Comparison of ENCODE assay signal across 19 mouse cellular contexts in genomic region chr8:9067731-9068130, GRCm38 (mm10).
"Had no signal": no experiment of that assay in that cellular context is flagged by ENCODE, and none has a peak within 500 bp of the region (broad histone marks: within the 10 kb centered on the region; RNA-seq: fewer than 3 reads in every experiment).

No protein-coding gene starts in this region.

- H3K27me3 ChIP-seq: kidney, embryonic 15.5 days; liver, embryonic 12.5 days; liver, embryonic 15.5 days; megakaryocyte, embryonic 14.5 days; midbrain, embryonic 13.5 days; neural tube, embryonic 13.5 days had no signal

- H3K36me3 ChIP-seq: kidney, embryonic 15.5 days; liver, embryonic 12.5 days; liver, embryonic 15.5 days; midbrain, embryonic 10.5 days; midbrain, embryonic 13.5 days; neural tube, embryonic 13.5 days had no signal

- H3K4me2 ChIP-seq: kidney, embryonic 15.5 days; liver, embryonic 12.5 days; liver, embryonic 15.5 days; midbrain, embryonic 13.5 days; neural tube, embryonic 13.5 days had no signal

- H3K4me3 ChIP-seq: kidney, embryonic 15.5 days; left cerebral cortex, adult 2 months; liver, embryonic 12.5 days; liver, embryonic 15.5 days; megakaryocyte, embryonic 14.5 days; midbrain, embryonic 10.5 days; midbrain, embryonic 13.5 days; myocyte; neural tube, embryonic 13.5 days had no signal

- ATAC-seq: liver, embryonic 12.5 days; midbrain, embryonic 13.5 days; midbrain, embryonic 16.5 days had no signal

- DNase-seq: kidney, adult 18-20 months; kidney, postnatal 14 days; layer of hippocampus, postnatal 36 days; lung, adult 18-20 months; retina, postnatal 1 day; right cerebral cortex, postnatal 25 days; spleen, adult 18-20 months; thymus, adult 18-20 months; thymus, postnatal 36 days had no signal

- H3K9me3 ChIP-seq: kidney, embryonic 15.5 days; liver, embryonic 12.5 days; liver, embryonic 15.5 days; megakaryocyte, embryonic 14.5 days; midbrain, embryonic 10.5 days; midbrain, embryonic 13.5 days; neural tube, embryonic 13.5 days had no signal

- H3K4me1 ChIP-seq: kidney, embryonic 15.5 days; liver, embryonic 12.5 days; liver, embryonic 15.5 days; megakaryocyte, embryonic 14.5 days; midbrain, embryonic 13.5 days; neural tube, embryonic 13.5 days had no signal

- H3K9ac ChIP-seq: kidney, embryonic 15.5 days; liver, embryonic 12.5 days; liver, embryonic 15.5 days; midbrain, embryonic 13.5 days; neural tube, embryonic 13.5 days had no signal

- H3K27ac ChIP-seq: kidney, embryonic 15.5 days; left cerebral cortex, adult 2 months; liver, embryonic 12.5 days; liver, embryonic 15.5 days; midbrain, embryonic 10.5 days; midbrain, embryonic 13.5 days; neural tube, embryonic 13.5 days had no signal
